Mouse (Mus musculus): ENCODE data around the gene Trp53bp1. TPM values are rescaled to one million over a fixed set of nuclear protein-coding genes. Genes with fewer than 3 reads are reported as not detected.

Gene Trp53bp1
- polyA plus RNA-seq, 1 experiment from 2014 or later: 43.4 TPM

DNA sequence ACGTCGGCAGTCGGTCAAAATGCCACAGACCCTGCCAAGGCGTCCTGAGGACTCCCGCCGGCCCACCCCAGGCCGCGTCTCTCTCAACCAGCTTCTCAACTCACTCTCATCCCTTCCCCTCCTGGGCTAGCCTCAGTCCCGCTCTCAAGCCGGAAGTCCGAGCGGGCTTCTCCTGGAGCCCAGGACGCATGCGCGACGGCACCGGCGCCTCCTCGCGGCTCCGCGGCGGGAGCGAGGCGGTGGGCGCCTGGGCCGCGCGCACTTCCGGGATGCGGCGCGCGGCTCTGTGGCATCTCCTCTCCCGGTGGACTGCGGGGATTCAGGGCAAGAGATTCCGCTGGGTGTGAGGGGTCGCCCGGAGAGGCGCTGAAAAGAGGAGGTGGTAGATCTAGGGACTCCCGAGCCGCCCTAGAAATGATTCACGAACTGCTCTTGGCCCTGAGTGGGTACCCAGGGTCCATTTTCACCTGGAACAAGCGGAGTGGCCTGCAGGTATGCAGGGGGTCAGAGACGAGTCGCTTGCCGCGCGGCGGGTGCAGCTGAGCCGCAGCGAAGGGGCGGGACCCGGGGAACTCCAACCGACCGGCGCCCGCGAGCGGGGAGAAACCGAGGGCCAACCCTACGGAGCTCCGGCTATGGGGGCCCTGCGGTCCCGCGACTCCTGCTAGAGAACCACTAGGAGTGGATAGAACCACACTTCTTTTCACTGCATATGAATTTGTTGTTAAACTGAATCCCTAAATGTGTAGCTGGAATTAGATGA lies 100.0 kb downstream of the Trp53bp1 start, which contains the start of gene Zscan29:
Zscan29 (minus strand) TSS at position 146 of the 763 bp plus-strand sequence.
- no peaks in the 10 kb centered on the region for H3K27me3 ChIP-seq (replicated peaks)
- peak within 1 kb of the TSS; percentile 85 for H3K4me3 ChIP-seq (replicated peaks)
- peak within 1 kb of the TSS; percentile 77 for H3K4me2 ChIP-seq (replicated peaks)
- ATAC-seq: peak; percentile 98
- peak within 1 kb of the TSS; percentile 89 for H3K27ac ChIP-seq
- peaks cover 13% of the 10 kb centered on the region for H3K4me1 ChIP-seq (replicated peaks)
- H3K9ac ChIP-seq: peak within 1 kb of the TSS; percentile 89
- no peaks in the 10 kb centered on the region for H3K9me3 ChIP-seq
- peaks cover 3% of the 10 kb centered on the region; the same call in 1 of the 2 replicates for H3K36me3 ChIP-seq
- WGBS: under 1% methylated on average over 64 of the region's 66 CpGs

DNA sequence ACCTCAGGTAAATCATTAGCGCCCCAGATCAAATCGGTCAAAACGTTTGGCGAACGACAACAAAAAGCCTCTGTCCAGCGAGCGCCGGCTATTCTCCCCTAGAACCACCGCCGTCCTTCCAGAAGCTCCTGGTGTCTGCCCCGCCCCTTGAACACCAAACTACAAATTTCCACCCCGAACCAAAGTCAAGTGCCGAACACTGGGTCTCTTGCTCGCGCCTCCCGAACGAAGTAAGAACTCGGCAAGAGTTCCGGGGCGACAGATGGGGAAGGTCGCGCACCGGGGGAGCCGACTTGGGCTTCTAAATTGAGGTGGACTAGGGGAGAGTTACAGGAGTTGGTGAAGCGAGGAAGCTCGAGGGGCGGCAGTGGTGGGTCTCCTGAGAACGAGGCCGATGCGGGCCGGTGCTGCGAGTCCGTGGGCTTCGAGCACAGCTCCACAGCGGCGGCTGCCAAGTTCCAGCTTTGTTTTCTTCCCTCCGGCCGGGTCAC lies 100.7 kb downstream of the Trp53bp1 start, which contains the start of gene Tubgcp4:
Tubgcp4 (plus strand) TSS at position 174 of the 491 bp plus-strand sequence.
- H3K4me1 ChIP-seq (replicated peaks): peaks cover 13% of the 10 kb centered on the region
- peak within 1 kb of the TSS; percentile 89 for H3K27ac ChIP-seq
- H3K36me3 ChIP-seq: peaks cover 3% of the 10 kb centered on the region; the same call in 1 of the 2 replicates
- ATAC-seq: peak; percentile 69
- under 1% methylated on average over 38 of the region's 38 CpGs for WGBS
- peak within 1 kb of the TSS; percentile 85 for H3K4me3 ChIP-seq (replicated peaks)
- no peaks in the 10 kb centered on the region for H3K27me3 ChIP-seq (replicated peaks)
- H3K9ac ChIP-seq: peak within 1 kb of the TSS; percentile 89
- peak within 1 kb of the TSS; percentile 77 for H3K4me2 ChIP-seq (replicated peaks)
- H3K9me3 ChIP-seq: no peaks in the 10 kb centered on the region

DNA sequence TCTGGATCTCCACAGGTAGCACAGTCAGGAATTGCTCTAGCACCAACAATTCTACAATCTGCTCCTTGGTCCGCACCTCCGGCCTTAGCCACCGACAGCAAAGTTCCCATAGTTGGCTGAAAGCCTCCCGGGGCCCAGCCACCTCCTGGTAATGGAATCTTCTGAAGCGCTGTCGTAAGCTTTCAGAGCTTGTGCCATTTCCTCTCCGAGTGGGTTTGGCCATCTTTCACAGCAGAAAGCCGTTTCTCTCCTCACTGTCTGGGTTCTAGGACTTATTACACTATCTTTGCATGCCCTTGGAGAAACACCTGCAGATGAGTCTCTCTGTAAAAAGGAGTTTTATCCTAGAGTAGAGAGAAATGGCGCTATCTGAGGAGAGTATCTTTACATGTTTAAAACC lies 101.3 kb downstream of the Trp53bp1 start:
- Histone ChIP-seq H3K27me3 (replicated peaks) (no peaks in the 10 kb centered on the region), H3K9ac (peak overlapping the region; percentile 89), H3K4me2 (replicated peaks) (peak overlapping the region; percentile 77), H3K4me3 (replicated peaks) (peak overlapping the region; percentile 85), H3K9me3 (no peaks in the 10 kb centered on the region), H3K36me3 (no peaks in the 10 kb centered on the region; the same call in 1 of the 2 replicates), H3K27ac (peak overlapping the region; percentile 89), H3K4me1 (replicated peaks) (peaks cover 13% of the 10 kb centered on the region)
- WGBS: 3% methylated on average over 9 of the region's 9 CpGs
- no peak for ATAC-seq

DNA sequence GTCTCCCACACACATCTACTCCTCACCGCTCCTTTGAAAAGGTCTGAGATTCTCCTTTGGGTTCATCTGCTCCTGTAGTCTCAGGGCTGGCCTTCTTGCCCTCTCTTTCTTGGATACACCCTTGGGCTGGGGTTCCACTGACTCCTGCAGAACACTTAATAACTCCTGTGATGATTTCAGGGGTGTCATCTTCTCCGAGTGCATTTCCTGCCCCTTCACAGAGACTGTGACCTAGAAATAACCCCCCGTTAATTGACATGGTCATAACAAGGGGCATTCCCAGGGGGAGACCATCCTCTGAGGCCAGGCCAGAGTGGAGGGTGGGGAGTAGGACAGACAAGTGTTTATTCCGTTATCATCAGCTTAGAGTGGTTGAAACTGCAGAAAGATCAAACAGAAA lies 102.0 kb downstream of the Trp53bp1 start:
- 31% methylated on average over 4 of the region's 4 CpGs for WGBS
- peak overlapping the region; percentile 85 for H3K4me3 ChIP-seq (replicated peaks)
- H3K27ac ChIP-seq: no peak overlapping the region
- H3K4me2 ChIP-seq (replicated peaks): peak overlapping the region; percentile 77
- no peaks in the 10 kb centered on the region; the same call in 1 of the 2 replicates for H3K36me3 ChIP-seq
- no peak for ATAC-seq
- H3K27me3 ChIP-seq (replicated peaks): no peaks in the 10 kb centered on the region
- H3K9me3 ChIP-seq: no peaks in the 10 kb centered on the region
- peak overlapping the region; percentile 31; the same call in 1 of the 2 replicates for H3K9ac ChIP-seq
- peaks cover 13% of the 10 kb centered on the region for H3K4me1 ChIP-seq (replicated peaks)

DNA sequence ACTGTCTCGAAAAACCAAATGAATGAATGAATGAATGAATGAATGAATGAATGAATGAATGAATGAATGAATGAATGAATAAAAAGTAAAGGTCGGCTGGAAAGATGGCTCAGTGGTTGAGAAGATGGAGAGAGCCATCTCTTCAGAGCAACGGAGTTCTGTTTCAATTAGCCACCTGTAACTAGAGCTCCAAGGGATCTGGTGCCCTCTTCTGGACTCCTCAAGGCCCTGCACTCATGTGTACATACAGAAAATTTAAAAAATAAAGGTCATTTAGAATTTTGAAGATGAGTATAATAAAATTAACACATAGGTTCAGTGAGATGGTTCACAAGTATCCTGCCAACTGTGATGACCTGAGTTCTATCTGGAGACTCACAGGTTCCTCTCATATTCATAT lies 118.1 kb downstream of the Trp53bp1 start:
- Histone ChIP-seq H3K36me3 (peaks cover 12% of the 10 kb centered on the region), H3K9ac (no peak overlapping the region), H3K4me3 (replicated peaks) (no peak overlapping the region), H3K27ac (no peak overlapping the region), H3K27me3 (replicated peaks) (no peaks in the 10 kb centered on the region), H3K4me1 (replicated peaks) (no peaks in the 10 kb centered on the region), H3K4me2 (replicated peaks) (no peak overlapping the region), H3K9me3 (no peaks in the 10 kb centered on the region)
- 86% methylated on average over 3 of the region's 3 CpGs for WGBS
- no peak for ATAC-seq

DNA sequence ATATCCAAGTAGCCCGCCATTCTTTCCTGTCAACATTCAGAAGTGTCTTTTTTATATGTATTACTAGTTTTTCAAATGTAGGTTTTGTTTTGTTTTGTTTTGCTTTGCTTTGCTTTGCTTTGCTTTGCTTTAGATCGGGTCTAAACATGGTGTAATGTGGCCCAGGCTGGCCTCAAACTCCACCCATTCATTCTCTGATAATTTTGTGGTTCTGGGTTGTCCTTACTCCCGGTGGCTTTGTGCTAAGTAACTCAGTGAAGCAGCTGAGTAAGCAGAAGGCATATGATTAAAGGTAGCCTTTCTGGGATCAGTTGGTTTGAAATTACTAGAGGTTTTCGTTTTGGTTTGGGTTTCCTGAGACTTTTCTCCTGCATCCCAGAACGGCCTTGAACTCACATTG lies 121.5 kb downstream of the Trp53bp1 start:
- Histone ChIP-seq H3K9me3 (no peaks in the 10 kb centered on the region), H3K4me3 (replicated peaks) (no peak overlapping the region), H3K4me1 (replicated peaks) (no peaks in the 10 kb centered on the region), H3K36me3 (peaks cover 12% of the 10 kb centered on the region), H3K4me2 (replicated peaks) (no peak overlapping the region), H3K27ac (no peak overlapping the region), H3K9ac (no peak overlapping the region), H3K27me3 (replicated peaks) (no peaks in the 10 kb centered on the region)
- WGBS: 86% methylated on average over 5 of the region's 5 CpGs
- ATAC-seq: no peak

Other genes with a start within 250 kb of the Trp53bp1 start
- gene Epb42, start 234.3 kb downstream of the Trp53bp1 start, polyA plus RNA-seq (2015; fragmentation: Nextera tagmentation; extraction: Ambion mirVana): 2.5 and 2.6 TPM in 2 replicates
- gene Tgm5, start 185.6 kb downstream of the Trp53bp1 start, polyA plus RNA-seq (2015; fragmentation: Nextera tagmentation; extraction: Ambion mirVana): 0.08 TPM in 1 of 2 replicates, not detected in the other
- 0.20 and 0.23 TPM in 2 replicates for gene Tgm7, start 161.6 kb downstream of the Trp53bp1 start, polyA plus RNA-seq (2015; fragmentation: Nextera tagmentation; extraction: Ambion mirVana)
- gene Adal, start 131.0 kb downstream of the Trp53bp1 start, polyA plus RNA-seq (2015; fragmentation: Nextera tagmentation; extraction: Ambion mirVana): 17.7 and 18.2 TPM in 2 replicates
- gene Lcmt2, start 130.8 kb downstream of the Trp53bp1 start, polyA plus RNA-seq (2015; fragmentation: Nextera tagmentation; extraction: Ambion mirVana): 19.4 and 20.0 TPM in 2 replicates
- gene Tubgcp4, start 100.8 kb downstream of the Trp53bp1 start, polyA plus RNA-seq (2015; fragmentation: Nextera tagmentation; extraction: Ambion mirVana): 38.2 and 44.2 TPM in 2 replicates
- 8.6 and 8.9 TPM in 2 replicates for gene Zscan29, start 100.3 kb downstream of the Trp53bp1 start, polyA plus RNA-seq (2015; fragmentation: Nextera tagmentation; extraction: Ambion mirVana)
- gene Map1a, start 18.2 kb upstream of the Trp53bp1 start, polyA plus RNA-seq (2015; fragmentation: Nextera tagmentation; extraction: Ambion mirVana): 2.7 and 4.2 TPM in 2 replicates
- 15.4 and 16.3 TPM in 2 replicates for gene Ppip5k1, start 84.0 kb upstream of the Trp53bp1 start, polyA plus RNA-seq (2015; fragmentation: Nextera tagmentation; extraction: Ambion mirVana)
- gene Ckmt1, start 86.3 kb upstream of the Trp53bp1 start, polyA plus RNA-seq (2015; fragmentation: Nextera tagmentation; extraction: Ambion mirVana): 417 and 490 TPM in 2 replicates
- not detected in 2 replicates for gene Strc, start 115.8 kb upstream of the Trp53bp1 start, polyA plus RNA-seq (2015; fragmentation: Nextera tagmentation; extraction: Ambion mirVana)
- gene Pdia3, start 142.4 kb upstream of the Trp53bp1 start, polyA plus RNA-seq (2015; fragmentation: Nextera tagmentation; extraction: Ambion mirVana): 834 and 874 TPM in 2 replicates
- 1.1 and 2.0 TPM in 2 replicates for gene Catsper2, start 142.4 kb upstream of the Trp53bp1 start, polyA plus RNA-seq (2015; fragmentation: Nextera tagmentation; extraction: Ambion mirVana)
- gene Ell3, start 172.9 kb upstream of the Trp53bp1 start, polyA plus RNA-seq (2015; fragmentation: Nextera tagmentation; extraction: Ambion mirVana): 8.5 and 9.2 TPM in 2 replicates
- 476 and 498 TPM in 2 replicates for gene Serf2, start 177.8 kb upstream of the Trp53bp1 start, polyA plus RNA-seq (2015; fragmentation: Nextera tagmentation; extraction: Ambion mirVana)
- 88.6 and 101 TPM in 2 replicates for gene Hypk, start 181.9 kb upstream of the Trp53bp1 start, polyA plus RNA-seq (2015; fragmentation: Nextera tagmentation; extraction: Ambion mirVana)
- gene Serinc4, start 185.4 kb upstream of the Trp53bp1 start, polyA plus RNA-seq (2015; fragmentation: Nextera tagmentation; extraction: Ambion mirVana): 0.23 and 0.30 TPM in 2 replicates
- 41.5 and 42.6 TPM in 2 replicates for gene Mfap1b, start 202.7 kb upstream of the Trp53bp1 start, polyA plus RNA-seq (2015; fragmentation: Nextera tagmentation; extraction: Ambion mirVana)
- gene Mfap1a, start 235.3 kb upstream of the Trp53bp1 start, polyA plus RNA-seq (2015; fragmentation: Nextera tagmentation; extraction: Ambion mirVana): 19.8 and 20.8 TPM in 2 replicates
- 6.3 and 8.6 TPM in 2 replicates for gene Wdr76, start 235.3 kb upstream of the Trp53bp1 start, polyA plus RNA-seq (2015; fragmentation: Nextera tagmentation; extraction: Ambion mirVana)